Mouse (Mus musculus) MN1 (cell line): ENCODE data around the gene Ckmt1.
"Not testable (repeated sequence)": the region's sequence is repeated elsewhere in the genome, so short reads cannot be mapped to it uniquely, and the experiment has no call there.

Experiments used
- DNase-seq: peaks from one replicate; pipeline ENCODE4 v3.0.0-alpha.2; 2016; ENCODE audit warnings: low spot score

Ckmt1 gene

DNA sequence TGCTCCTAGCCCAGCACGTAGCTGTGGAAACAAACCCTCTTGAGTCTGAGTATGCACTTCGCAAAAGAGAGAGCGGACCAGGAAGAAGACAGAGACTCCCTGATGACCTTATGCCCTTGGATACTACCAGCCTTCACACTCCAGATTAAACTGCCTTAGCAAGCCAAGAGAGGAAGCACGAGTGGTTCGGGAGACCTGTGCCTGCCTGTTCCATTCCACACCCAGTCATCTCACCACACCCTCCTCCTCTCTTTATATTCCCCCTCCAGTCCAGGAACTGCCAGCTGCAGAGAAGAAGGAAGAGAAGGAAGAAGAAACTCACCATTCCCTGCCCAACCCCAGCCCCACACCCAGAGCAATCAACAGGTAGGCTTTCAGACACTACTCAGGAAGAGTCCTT is at the start of gene Ckmt1:
Gene Ckmt1 (plus strand): TSS at position 221 of the 400 bp plus-strand sequence.
- DNase-seq = no peak

DNA sequence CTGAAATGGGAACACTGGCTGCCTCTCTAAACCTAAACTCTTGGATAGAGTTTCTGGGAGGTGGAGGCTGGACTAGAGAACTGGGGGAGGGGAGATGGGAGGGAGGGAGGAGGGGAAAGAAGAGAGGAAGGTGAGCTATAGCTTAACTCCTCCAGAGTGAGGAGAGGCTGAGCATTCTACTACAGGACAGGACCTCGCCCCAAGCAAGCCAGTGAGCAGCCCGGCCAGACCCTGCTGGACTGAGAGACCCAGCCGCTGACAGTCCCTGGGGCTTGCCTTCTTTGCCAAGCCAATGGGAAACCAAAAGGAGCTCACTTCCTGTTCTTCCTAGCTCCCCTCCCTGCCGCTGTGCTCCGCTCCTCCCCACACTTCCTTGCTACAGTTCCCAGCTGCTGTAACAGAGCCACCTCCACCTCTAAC is 48.5 kb upstream of the Ckmt1 start:
- no peak for DNase-seq

DNA sequence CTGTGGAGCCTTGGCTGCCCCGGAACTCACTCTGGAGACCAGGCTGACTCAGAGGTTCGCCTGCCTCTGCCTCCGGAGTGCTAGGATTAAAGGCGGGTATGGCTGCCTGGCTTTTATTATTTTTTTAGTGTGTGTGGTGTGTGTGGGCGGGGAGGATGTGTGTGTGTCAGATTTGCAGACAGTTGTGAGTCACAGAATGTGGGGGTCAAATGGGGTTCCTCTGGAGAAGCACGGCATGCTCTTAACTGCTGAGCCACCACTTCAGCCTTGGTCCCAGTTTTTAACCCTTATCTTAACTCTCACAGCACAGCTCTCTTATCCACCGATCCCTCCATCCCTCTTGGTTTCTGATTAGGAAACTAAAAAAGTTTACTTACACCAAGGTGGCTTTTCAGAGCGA is 41.2 kb upstream of the Ckmt1 start:
- no peak for DNase-seq

DNA sequence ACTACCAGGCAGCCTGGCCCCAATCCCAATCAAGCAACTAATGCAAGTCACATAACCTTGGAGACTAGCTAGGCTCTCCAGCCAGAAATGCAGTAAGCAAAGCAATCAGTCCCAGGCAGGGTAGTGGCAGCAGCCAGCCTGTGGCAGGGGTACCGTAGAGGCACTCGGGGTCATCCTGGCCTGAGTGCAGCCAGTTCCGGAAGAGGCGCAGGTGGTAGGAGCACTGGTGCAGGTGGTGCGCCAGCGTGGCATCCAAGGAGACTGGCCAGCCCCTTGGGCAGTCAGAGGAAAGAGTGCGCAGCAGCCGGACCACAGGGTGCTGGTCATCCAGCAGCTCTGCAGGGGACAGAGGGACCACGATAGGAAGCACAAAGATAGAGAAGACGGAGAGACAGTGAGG is 34.5 kb upstream of the Ckmt1 start:
- no peak for DNase-seq

GRCm38 (mm10) chr2:121323693-121324470 is 33.6 kb upstream of the Ckmt1 start:
- no peak for DNase-seq

GRCm38 (mm10) chr2:121329492-121329891 is 28.0 kb upstream of the Ckmt1 start:
- no peak for DNase-seq

DNA sequence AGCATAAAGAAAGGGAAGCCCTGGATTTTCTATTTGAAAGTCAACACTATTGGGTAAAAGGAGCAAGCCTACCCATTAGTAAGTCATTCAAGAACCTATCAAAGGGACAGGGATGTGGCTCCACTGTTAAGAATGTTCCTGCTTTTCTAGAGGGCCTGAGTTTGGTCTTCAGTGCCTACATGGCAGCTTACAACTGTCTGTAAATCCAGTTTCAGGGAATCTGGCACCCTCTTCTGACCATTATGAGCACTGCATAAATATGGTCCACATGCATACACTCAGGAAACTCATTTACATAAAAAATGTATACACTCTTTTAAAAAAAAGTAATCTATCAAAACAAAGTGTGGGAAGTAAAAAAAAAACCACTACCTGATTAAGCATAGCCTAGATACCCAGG is 18.5 kb upstream of the Ckmt1 start:
- DNase-seq = no peak

GRCm38 (mm10) chr2:121353156-121353555 is 4.4 kb upstream of the Ckmt1 start:
- DNase-seq = no peak

DNA sequence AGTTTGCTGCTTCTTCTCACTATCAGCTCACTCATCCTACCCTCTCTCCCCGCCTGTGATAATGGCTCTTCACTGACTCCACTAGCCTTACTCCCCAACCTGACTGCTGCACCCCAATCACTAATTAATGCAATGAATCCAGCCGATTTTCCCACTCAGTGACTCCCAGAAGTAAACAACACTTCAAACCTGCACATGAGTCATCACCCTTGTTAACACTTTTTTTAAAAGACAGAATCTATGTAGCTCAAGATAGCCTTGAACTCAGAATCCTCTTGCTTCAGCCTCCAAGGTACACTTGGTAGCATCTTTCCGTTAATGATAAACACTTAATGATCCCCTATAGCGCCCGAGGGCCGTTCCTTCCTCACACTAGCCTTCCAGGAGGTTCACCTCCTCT is 3.1 kb upstream of the Ckmt1 start:
- DNase-seq = peak; percentile 14

- peak; percentile 96 for DNase-seq
Measured at GRCm38 (mm10) chr2:121354820-121355592, 2.5 kb upstream of the Ckmt1 start, which contains the start of gene Ppip5k1. Gene Ppip5k1, minus strand, starts transcription at chr2:121355396.

DNA sequence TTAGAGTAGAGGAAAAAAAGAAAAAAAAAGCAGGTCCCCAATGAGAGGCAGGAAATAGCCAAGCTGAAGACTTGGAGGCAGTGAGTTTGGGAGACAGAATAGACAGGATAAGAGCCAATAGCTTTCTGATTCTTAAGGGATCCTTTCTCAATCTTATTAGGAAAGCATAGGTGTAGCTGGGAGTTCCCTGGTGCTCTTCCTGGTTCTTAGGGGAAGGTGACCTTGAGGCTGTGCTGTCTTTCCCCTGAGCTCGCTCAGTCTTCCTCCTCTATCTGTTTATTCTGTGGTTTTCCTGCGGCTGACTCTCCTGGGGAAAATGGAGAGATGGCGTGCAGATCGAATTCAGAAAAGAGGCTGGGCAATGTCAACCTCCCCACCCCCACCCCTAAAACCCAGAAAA is 447 bp downstream of the Ckmt1 start:
- DNase-seq = no peak

DNA sequence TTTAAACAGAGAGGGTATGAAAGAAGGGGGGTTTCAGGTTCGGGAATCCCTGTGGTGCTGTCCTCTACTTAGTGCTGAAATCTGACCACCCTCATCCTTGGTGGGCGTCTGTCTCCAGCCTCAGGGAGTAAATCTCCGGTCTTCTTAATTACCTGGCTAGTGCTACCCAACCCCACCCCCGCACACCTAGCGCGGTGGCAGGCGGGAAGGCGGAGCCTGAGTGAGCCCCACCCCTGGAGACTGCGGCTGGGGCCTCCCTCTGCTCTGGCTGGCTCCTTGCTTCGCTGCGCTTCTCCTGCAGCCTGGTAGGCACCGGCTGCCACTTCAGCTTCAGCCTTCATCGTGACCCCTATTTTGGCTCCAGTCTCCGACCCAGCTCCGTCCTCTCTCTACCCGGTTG is 867 bp downstream of the Ckmt1 start:
- peak; percentile 61 for DNase-seq

- DNase-seq = no peak
Measured at GRCm38 (mm10) chr2:121359461-121359860, 1.9 kb downstream of the Ckmt1 start.

- no peak for DNase-seq
Measured at GRCm38 (mm10) chr2:121363656-121364055, 6.1 kb downstream of the Ckmt1 start.

DNA sequence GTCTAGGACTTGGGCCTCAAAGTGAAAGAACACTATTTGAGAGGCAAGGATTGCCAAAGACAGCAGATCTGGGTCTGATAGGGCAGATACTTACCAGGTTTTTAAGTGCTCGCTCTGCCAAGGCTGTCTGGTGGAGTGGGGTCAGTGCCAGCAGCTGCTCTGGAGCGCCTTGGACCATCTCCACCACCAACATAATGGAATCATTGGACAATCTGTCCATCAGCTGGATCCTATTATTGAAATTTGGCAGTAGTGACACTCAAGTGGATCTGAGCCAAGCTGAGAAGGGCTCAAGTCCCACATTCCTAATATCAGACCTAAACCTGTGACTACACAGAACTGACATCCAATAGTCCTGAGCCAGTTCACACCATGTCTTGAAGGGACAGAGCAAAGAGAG is 11.3 kb downstream of the Ckmt1 start:
- peak; percentile 59 for DNase-seq

- no peak for DNase-seq
Measured at GRCm38 (mm10) chr2:121370921-121371320, 13.4 kb downstream of the Ckmt1 start.

GRCm38 (mm10) chr2:121372266-121372665 is 14.8 kb downstream of the Ckmt1 start:
- no peak for DNase-seq

DNA sequence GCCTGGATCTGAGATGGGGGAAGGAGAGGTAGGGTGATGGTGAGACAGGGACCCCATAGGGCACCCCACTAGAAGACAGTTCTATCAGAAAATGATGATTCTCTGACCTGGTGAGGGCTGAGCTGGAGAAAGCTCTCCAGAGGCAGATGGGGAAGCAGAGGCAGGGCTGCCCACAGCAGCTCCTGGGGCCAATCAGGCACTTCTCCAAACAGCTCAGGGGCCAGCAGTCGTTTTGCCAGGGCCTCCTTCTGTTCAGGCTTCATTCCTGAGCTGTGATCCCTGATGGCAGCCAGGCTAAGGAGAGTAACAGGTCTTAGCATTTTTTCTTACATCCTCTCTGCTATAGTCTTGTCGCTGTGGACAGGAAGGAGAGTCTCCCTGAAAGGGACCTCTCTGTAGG is 17.3 kb downstream of the Ckmt1 start:
- no peak for DNase-seq

DNA sequence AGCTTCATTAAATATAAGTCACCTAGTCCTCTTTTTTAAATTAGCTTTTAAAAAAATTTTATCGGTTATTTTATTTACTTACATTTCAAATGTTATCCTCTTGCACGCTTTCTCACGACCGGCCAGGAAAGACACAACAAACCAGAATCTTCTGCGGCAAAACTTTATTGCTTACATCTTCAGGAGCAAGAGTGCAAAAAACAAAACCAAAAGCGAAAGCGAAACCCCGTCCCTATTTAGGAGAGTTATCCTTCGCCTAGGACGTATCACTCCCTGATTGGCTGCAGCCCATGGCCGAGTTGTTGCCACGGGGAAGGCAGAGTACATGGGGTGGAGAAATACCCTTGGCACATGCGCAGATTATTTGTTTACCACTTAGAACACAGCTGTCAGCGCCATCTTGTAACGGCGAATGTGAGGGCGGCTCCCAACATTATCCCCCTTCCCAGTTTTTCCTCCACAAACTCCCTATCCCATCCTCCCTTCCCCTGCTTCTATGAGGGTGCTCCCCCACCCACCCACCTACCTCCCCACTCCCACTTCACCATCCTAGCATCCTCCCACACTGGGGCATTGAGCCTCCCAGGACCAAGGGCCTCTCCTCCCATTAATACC is 29.6 kb downstream of the Ckmt1 start, which contains the start of gene Strc:
Gene Strc (minus strand): TSS at position 208 of the 615 bp plus-strand sequence.
- not testable (repeated sequence) for DNase-seq

- DNase-seq = peak; percentile 79
Measured at GRCm38 (mm10) chr2:121396624-121397023, 39.1 kb downstream of the Ckmt1 start.

DNA sequence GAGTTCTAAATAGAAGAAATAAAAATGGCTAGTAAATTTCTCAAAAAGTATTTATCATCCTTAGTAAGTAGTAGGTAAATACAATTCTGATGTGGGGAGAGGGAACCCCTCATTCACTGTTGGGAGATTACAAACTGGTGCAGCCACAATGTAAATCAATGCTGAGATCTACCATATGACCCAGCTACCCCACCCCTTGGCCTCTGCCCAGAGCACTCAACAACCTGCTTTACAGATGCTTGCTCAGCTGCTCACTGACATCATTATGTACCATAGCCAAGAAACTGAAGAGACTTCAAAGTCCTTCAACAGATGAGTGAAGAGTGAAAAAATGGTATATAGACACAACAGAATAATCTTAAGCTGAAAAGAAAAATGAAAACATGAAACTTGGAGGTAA is 45.8 kb downstream of the Ckmt1 start:
- DNase-seq = no peak

- DNase-seq = peak; percentile 30
Measured at GRCm38 (mm10) chr2:121408160-121408559, 50.6 kb downstream of the Ckmt1 start.
